37 mouse cellular contexts compared by ENCODE assay signal in the genomic region with DNA sequence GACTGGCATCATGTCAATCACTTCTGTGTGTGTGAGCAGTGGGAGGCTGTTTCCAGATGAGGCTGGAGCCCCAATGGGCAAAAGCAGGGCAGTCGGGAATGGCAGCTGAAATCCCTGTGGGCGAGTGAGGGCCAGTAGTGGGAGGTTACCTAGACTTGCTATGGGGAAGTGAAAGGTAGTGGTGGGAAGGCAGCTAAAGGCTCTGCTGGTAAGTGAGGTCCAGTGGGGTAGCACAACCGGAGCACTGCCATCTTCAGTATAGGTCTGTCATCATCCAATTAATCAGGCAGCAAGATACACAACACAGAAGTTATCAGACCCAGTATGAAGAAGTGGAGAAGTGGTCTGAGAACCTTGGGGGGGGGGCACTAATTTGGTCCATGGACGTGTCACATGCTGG. TPM values are rescaled to one million over a fixed set of nuclear protein-coding genes. Genes with fewer than 3 reads are reported as not detected.
"Had no signal": no experiment of that assay in that cellular context is flagged by ENCODE, and none has a peak within 500 bp of the region (broad histone marks: within the 10 kb centered on the region; RNA-seq: fewer than 3 reads in every experiment).

No protein-coding gene starts in this region.

- H3K9ac ChIP-seq: heart, embryonic 12.5 days; hindbrain, embryonic 12.5 days; hindbrain, embryonic 14.5 days; intestine, embryonic 15.5 days; kidney, embryonic 15.5 days; limb, embryonic 13.5 days; limb, embryonic 15.5 days; liver, embryonic 13.5 days; liver, embryonic 15.5 days had no signal

- H3K36me3 ChIP-seq: heart, embryonic 12.5 days; hindbrain, embryonic 10.5 days; hindbrain, embryonic 12.5 days; intestine, embryonic 15.5 days; kidney, embryonic 15.5 days; limb, embryonic 13.5 days; limb, embryonic 15.5 days; liver, embryonic 13.5 days; liver, embryonic 15.5 days had no signal

- H3K27me3 ChIP-seq: heart, embryonic 12.5 days; hindbrain, embryonic 12.5 days; intestine, embryonic 15.5 days; kidney, embryonic 15.5 days; limb, embryonic 13.5 days; limb, embryonic 15.5 days; liver, embryonic 13.5 days; liver, embryonic 15.5 days had no signal

- H3K9me3 ChIP-seq: heart, embryonic 12.5 days; hindbrain, embryonic 10.5 days; hindbrain, embryonic 12.5 days; intestine, embryonic 15.5 days; kidney, embryonic 15.5 days; limb, embryonic 13.5 days; limb, embryonic 15.5 days; liver, embryonic 13.5 days; liver, embryonic 15.5 days had no signal

- H3K27ac ChIP-seq: gastrocnemius, adult 2 months; heart, adult 2 months; hindbrain, embryonic 10.5 days; hindbrain, embryonic 12.5 days; hindbrain, embryonic 14.5 days; intestine, embryonic 15.5 days; kidney, embryonic 15.5 days; kidney, postnatal 0 days; left cerebral cortex, adult 2 months; limb, embryonic 13.5 days; limb, embryonic 15.5 days; liver, embryonic 13.5 days; liver, embryonic 15.5 days had no signal

- H3K4me2 ChIP-seq: heart, embryonic 12.5 days; hindbrain, embryonic 12.5 days; hindbrain, embryonic 14.5 days; intestine, embryonic 15.5 days; kidney, embryonic 15.5 days; limb, embryonic 13.5 days; limb, embryonic 15.5 days had no signal

- ATAC-seq: hindbrain, embryonic 16.5 days; inflammation-experienced regulatory T-cells, adult 6 months; intestine, embryonic 15.5 days had no signal

- DNase-seq: gastrocnemius, adult 2 months; gastrocnemius, postnatal 10 days; gastrocnemius, postnatal 25 days; heart, adult 2 months; heart, postnatal 10 days; heart, postnatal 4 days; kidney, adult 18-20 months; kidney, adult 9 months; kidney, postnatal 14 days; kidney, postnatal 36 days; layer of hippocampus, adult 9-11 months; liver, embryonic 13.5 days had no signal

- H3K4me1 ChIP-seq: heart, embryonic 12.5 days; hindbrain, embryonic 10.5 days; hindbrain, embryonic 12.5 days; intestine, embryonic 15.5 days; kidney, embryonic 15.5 days; limb, embryonic 13.5 days; limb, embryonic 15.5 days; liver, embryonic 13.5 days; liver, embryonic 15.5 days had no signal

- H3K4me3 ChIP-seq: gastrocnemius, adult 2 months; heart, adult 2 months; heart, embryonic 12.5 days; hindbrain, embryonic 10.5 days; hindbrain, embryonic 12.5 days; intestine, embryonic 15.5 days; kidney, embryonic 15.5 days; left cerebral cortex, adult 2 months; limb, embryonic 13.5 days; limb, embryonic 15.5 days had no signal

RNA-seq across cellular contexts. Expression of a gene that starts 0.5 kb away (rescaled TPM):
- total RNA-seq: gastrocnemius, adult 2 months; gastrocnemius, postnatal 25 days; granulocyte monocyte progenitor cell, adult 5-6 weeks; heart, postnatal 10 days; heart, postnatal 25 days; heart, postnatal 4 days; layer of hippocampus, postnatal 14 days; left cerebral cortex, postnatal 14 days; left cerebral cortex, postnatal 36 days had no signal
- polyA plus RNA-seq: frontal cortex, adult 2 months; heart, embryonic 14.5 days; hindbrain, embryonic 10.5 days; hindbrain, embryonic 12.5 days; hindbrain, embryonic 14.5 days; hindbrain, embryonic 16.5 days; inflammation-experienced regulatory T-cells, adult 6 months; limb, embryonic 11.5 days; limb, embryonic 13.5 days; limb, embryonic 15.5 days had no signal

RNA-seq across cellular contexts. Expression of a gene that starts 13.7 kb away (rescaled TPM):
- total RNA-seq: gastrocnemius, adult 2 months; gastrocnemius, postnatal 10 days; granulocyte monocyte progenitor cell, adult 5-6 weeks; heart, postnatal 10 days; layer of hippocampus, postnatal 14 days; left cerebral cortex, adult 2 months; left cerebral cortex, postnatal 14 days had no signal
- polyA plus RNA-seq: frontal cortex, adult 2 months; heart, adult 2 months; heart, embryonic 12.5 days; heart, embryonic 14.5 days; heart, embryonic 16.5 days; hindbrain, embryonic 10.5 days; hindbrain, embryonic 12.5 days; hindbrain, embryonic 14.5 days; hindbrain, embryonic 16.5 days; inflammation-experienced regulatory T-cells, adult 6 months; intestine, embryonic 15.5 days; intestine, postnatal 0 days; kidney, embryonic 15.5 days; kidney, postnatal 0 days; large intestine, adult 2 months; limb, embryonic 11.5 days; limb, embryonic 13.5 days; limb, embryonic 15.5 days; liver, embryonic 13.5 days; liver, embryonic 15.5 days had no signal

RNA-seq across cellular contexts. Expression of a gene that starts 25.7 kb away (rescaled TPM):
- total RNA-seq: gastrocnemius, adult 2 months; gastrocnemius, postnatal 25 days; granulocyte monocyte progenitor cell, adult 5-6 weeks; heart, adult 2 months; heart, postnatal 10 days; heart, postnatal 25 days; layer of hippocampus, adult 18-20 months; layer of hippocampus, postnatal 14 days; left cerebral cortex, adult 2 months; left cerebral cortex, postnatal 14 days; left cerebral cortex, postnatal 36 days had no signal
- polyA plus RNA-seq: frontal cortex, adult 2 months; heart, embryonic 12.5 days; heart, embryonic 14.5 days; heart, embryonic 16.5 days; hindbrain, embryonic 10.5 days; hindbrain, embryonic 12.5 days; hindbrain, embryonic 14.5 days; hindbrain, embryonic 16.5 days; inflammation-experienced regulatory T-cells, adult 6 months; intestine, postnatal 0 days; kidney, postnatal 0 days; limb, embryonic 11.5 days; limb, embryonic 13.5 days had no signal
